Mouse (Mus musculus) frontal cortex, adult 2 months (tissue): ENCODE measurements around the gene Chd2. TPM values are rescaled to one million over a fixed set of nuclear protein-coding genes. Genes with fewer than 3 reads are reported as not detected.
A peak's percentile ranks its signal among the peaks of the same experiment; 100 is the strongest.
"Not testable (repeated sequence)": the region's sequence is repeated elsewhere in the genome, so short reads cannot be mapped to it uniquely, and the experiment has no call there.

Source experiments
- DNase-seq, 2 experiments: peaks; one replicate each; pipeline ENCODE4 v3.0.0; 2022; ENCODE audit warnings: low spot score in 1 of 2; ENCODE audit errors: extremely low spot score in 1 of 2
- polyA plus RNA-seq: library from polyadenylated mRNA; depleted of rRNA; stranded (reverse); fragments of >200 nt; gene quantifications from 2 replicates; pipeline ENCODE4 v1.2.3, GENCODE M21; 2012

Chd2 gene
- polyA plus RNA-seq, 1 experiment: 37.0 TPM

GRCm38 (mm10) chr7:73524454-73524952 lies 17.1 kb downstream of the Chd2 start:
- DNase-seq: peak; percentile 62 to 76

DNA sequence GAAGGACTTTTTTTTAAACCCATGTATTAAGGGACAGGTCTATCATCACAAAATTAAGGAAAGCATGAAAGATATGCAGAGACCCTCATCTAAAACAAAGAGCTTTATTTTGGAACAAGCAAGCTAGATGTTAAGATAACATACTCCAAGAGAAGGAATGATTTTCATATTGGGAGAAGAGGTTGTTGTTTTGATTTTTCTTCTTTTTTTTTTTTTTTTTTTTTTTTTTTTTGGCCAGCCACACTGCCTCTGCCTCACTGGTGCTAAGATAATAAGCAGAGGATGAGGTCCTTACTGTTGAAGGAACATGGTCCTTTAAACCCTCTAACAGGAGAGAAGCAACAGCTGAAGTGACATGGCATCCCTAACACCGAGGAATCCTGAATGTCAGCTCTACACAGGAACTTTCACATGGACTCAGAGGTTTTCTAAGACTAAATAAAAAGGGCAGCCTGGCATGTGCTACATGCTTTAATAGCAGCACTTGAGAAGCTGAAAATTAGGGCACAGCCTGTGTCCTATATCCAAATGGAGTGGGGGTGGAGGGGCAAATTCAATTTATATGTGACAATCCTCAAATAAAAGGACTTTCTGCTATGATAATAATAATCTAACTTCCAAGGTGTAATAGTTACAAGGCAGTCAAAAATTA lies 17.9 kb downstream of the Chd2 start:
- no peak for DNase-seq

DNA sequence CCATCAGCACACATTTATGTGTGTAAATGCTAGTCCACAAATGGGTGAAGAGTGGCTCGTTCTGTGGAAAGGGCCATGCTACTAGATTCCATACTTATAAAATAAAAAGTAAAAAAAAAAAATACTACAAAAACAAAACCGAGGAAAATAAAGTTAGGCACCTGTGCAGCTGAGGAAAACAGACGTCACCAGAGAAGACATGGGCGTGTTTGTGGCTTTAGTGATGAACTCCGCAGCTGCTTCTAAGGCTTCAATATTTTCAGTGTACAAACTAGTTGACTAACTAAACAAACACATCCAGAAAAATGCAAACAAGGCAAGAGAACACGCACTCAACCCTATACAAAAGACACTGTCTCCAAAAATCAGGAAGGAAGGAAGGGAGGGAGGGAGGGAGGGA lies 18.4 kb downstream of the Chd2 start:
- no peak for DNase-seq

DNA sequence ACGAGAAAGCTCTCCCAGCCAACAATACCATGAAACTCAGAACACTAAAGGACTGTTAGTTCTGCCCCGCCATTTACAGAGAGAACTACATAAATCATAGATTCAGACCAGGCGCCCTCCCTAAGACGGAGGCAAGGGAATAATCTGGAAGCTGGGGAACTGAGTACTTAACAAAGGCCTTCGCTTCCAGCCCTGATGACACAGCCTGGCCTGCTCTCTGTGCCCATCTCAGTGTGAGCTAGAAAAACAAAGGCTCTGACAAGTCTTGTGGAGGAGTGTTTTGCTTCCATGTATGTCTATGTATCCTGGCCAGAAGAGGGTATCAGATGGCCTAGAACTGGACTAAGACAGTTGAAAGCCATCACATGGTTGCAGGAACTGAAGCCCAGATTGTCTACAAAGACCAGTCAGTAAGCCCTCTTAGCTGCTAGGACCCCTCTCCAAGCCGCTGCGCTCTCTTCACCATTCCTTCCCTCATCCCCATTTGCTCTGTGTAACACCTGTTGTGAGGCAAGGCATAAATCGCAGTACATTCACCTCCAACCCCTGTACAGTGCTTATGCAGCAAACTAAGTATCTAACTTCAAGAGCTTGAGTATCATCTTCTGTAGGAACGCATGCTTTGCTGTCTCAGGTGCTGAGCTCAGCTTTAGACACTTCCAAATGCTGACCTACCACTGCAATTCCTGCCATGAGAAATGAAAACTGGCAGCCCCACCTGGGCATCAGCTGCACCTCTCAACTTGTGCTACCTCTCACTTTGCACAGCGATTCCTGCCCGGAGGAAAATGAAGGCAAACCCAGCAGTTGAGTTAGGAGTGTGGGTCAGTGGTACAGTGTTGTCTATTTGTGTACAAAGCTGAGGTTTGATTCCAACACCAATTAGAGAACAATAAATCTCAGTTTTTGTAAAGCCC lies 20.1 kb downstream of the Chd2 start:
- DNase-seq: no peak

- DNase-seq: no peak
Observed at GRCm38 (mm10) chr7:73520231-73520630, 21.4 kb downstream of the Chd2 start.

DNA sequence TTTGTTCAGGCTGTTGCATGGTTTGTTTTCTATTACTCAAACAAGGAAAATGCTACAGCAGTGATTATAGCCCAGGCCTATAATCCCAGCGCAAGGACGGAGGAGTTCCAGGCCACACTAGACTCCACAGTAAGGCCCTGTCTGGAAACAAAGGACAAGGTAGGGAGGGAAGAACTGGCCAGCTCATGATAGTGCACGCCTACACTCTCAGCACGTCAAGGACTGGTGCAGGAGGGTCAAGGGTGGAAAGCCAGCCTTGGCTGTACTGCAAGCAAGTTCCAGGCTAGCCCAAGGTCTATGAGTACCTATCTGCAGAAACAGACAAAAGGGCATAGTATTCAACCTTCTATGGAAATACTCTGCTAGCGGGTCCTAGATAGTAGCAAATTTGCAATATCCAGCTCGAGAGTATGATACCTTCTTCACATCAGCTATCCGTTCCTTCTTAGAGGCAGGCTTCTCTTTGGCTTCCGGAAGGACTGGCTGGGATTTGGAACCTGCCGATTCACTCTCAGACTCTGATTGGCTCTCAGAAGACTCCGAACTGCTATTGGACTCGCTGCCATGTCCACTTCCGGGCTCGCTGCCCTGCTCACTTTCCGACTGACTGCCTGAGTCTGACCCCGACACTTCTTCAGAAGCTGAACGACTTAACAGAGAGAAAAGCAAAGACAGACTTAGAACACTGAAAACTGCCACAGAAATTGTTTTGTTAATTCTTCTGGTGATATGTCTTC lies 22.4 kb downstream of the Chd2 start:
- no peak for DNase-seq

- not testable (repeated sequence) for DNase-seq
Observed at GRCm38 (mm10) chr7:73518373-73518980, 23.2 kb downstream of the Chd2 start.

DNA sequence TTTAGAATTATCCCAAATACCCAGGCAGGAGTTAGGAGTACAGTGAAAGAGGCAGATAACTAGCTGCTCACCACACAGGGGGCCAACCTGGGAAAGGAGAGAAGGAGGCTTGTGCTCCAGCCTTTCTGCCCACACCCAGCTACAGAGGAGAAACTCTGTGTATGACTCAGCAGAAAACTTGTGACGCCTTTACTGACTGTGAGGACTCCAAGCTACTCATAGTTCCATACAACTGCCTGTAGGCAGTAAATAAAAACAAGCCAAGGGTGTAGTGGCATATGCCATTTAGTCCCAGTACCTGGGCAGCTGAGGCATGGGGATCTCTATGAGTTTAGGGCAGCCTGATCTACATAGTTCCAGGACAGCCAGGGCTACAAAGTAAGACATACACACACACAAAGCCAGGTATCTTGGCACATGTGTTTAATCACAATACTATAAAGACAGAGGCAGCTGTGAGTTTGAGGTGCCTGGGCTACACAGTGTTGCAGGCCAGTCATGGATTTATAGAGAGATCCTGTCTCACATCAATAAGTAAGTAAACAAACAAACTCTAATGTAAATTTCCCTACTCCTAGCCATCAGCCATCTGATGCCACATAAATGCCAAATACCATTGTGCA lies 24.1 kb downstream of the Chd2 start:
- DNase-seq: peak in 1 of 2 experiments; percentile 58

GRCm38 (mm10) chr7:73516820-73517219 lies 24.8 kb downstream of the Chd2 start:
- no peak for DNase-seq

DNA sequence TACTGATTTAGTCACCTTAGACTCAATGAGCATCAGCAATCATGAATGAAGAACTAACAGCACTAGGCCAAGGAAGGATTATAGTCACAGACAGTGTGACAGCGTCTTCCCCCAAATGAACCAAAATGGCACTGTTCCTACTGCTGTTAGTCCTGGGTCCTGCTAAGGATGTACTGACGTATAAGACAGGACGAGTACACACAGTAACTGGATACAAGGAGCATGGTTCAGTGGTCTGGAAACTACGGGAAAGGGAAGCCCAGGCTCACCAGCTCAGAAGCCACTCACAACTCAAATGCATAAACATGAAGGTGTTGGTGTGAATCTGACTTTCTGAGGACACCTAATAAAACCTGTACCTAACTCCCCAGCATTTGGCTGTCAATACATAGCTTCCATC lies 27.1 kb downstream of the Chd2 start:
- no peak for DNase-seq

DNA sequence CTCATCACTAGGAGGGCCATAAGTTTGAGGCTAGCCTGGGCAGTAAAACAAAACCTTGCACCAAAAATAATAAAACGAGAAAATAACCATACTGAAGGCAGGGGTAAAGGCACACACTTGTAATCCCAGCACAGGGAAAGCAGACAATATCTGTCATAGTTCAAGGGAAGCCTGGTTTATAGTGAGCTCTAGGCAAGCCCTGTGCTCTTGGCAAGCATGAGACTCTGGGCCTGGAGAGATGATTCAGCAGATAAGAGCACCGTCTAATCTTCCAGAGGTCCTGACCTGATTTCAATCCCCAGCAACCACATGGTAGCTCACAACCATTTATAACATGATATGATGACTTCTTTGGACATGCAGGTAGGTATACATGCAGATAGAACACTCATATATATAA lies 29.2 kb downstream of the Chd2 start:
- DNase-seq: no peak

DNA sequence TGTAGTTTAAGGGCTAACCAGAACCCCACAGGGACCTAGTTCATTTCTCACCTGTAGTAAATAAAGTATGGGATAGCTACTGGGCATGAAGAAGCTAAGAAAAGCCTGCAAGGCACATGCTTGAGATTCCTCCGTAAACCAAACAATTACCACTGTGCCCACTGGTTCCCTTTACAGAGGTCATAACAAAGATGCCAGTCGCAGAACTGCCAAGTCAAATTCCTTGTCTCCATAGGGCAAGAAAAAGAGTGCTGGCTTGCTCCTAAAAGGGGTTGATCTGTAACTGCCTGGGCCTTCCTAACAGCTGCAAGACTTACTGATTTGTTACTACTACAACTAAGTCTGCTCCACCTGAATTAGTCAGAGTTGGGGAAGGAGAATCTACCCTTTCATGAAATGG lies 32.9 kb downstream of the Chd2 start:
- DNase-seq: no peak

GRCm38 (mm10) chr7:73507491-73507890 lies 34.1 kb downstream of the Chd2 start:
- no peak for DNase-seq

DNA sequence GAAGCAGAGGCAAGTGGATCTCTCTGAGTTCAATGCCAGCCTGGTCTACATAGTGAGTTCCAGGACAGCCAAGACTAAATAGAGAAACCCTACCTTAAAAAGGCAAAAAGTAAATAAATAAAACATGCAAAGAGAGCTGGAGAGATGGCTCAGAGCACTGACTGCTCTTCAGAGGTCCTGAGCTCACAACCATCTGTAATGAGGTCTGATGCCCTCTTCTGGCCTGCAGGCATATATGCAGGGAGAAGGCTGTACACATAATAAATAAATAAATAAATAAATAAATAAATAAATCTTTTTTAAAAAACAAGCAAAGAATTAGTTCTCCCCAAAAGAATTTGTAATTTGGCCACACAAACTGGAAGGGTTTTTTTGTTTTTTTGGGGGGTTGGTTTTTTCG lies 34.8 kb downstream of the Chd2 start:
- DNase-seq: no peak

DNA sequence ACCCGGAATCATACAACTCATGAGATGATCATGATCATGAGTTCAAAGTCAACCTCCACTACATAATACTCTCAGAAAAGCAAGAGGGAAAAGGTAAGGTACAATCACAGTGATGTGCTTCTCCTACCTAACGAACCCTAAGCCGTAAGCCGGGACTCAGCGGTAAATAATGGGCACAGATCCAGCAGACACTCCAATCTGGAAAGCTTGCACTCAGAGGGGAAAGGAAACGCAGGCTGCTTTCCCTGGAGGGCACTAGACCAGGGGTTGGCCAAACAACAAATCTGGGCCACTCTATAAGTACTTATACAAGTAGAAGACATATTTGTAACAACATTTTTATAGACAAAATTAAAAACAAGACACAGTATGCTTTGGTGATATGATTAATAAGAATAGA lies 36.4 kb downstream of the Chd2 start:
- no peak for DNase-seq

GRCm38 (mm10) chr7:73498200-73498599 lies 43.4 kb downstream of the Chd2 start:
- DNase-seq: no peak

- no peak for DNase-seq
Observed at GRCm38 (mm10) chr7:73489261-73489660, 52.4 kb downstream of the Chd2 start.

DNA sequence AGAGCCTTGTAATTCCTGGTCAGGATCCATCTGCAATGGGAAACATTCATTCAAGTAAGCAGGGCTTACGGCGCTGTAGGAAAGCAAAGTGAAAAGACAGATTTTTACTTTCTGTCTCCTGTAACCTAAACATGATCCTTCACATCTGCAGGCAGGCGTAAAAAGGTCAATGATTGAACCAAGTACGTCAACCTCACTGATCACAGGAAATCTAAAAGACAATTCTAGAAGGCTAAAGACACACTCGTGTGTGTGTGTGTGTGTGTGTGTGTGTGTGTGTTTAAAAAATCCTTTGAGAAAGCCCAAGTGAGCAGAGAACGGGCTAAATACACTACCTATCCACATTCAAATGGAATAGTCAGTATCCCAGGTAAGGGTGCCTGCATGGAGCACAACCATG lies 60.5 kb downstream of the Chd2 start:
- no peak for DNase-seq

GRCm38 (mm10) chr7:73479506-73479905 lies 62.1 kb downstream of the Chd2 start:
- no peak for DNase-seq
